Mouse (Mus musculus): ENCODE results near the gene Utp14a.

DNA sequence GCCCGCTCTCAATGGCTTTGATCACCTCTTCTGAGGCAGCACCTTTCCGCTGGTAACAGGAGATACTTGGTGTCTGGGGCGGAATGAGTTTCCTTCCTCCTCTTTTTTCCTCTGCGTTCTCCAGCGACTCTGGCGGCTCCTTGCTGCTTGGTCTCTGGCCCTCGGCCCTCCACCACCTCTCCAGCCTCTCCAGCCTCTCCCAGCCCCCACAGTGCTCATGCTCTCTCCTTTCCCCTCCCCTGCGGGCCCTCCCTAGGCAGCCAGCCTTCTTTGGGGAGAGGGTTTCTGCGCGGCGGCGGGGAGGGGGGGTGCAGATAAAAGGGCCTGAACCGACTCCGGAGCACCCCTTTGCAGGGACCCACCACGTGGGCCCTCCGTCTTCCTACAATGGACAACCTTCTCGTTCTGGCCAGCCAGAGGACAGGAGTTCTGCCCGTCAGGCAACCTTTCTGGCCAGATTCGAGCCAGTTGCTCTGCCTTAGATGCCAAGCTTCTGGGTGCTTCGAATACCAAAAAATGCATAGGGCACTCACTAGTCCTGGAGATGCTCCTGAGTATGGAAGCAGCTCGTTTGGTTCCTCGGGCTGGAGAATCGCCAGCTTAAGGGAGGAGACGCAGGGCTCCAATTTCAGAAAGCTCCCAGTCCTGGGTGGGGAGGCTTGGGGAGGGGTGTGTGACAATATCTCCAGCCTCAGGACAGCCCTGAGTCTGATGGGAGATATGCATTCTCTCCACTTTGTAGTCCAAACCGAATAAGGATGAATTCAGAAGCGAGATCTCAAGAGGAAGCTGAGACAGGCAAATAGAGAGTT is 54.2 kb downstream of the Utp14a start:
- TF ChIP-seq CTCF (IDR thresholded peaks at IDR 0.05; ENCODE audit: borderline replicate concordance, insufficient read depth, low read length) (no peak), POLR2A (IDR thresholded peaks at IDR 0.05; ENCODE audit: low read depth, low read length) (no peak)
